Mouse (Mus musculus) heart, adult 2 months (tissue): ENCODE measurements around the gene Mdga2.

Experiments
- CTCF ChIP-seq: fragments of 200-600 bp; IDR thresholded peaks from 2 replicates; pipeline ENCODE4 v1.8.1; 2022; ENCODE audit warnings: antibody characterized with exemption, mild to moderate bottlenecking, moderate library complexity
- EP300 ChIP-seq: fragments of 200-500 bp; IDR thresholded peaks from 2 replicates; pipeline ENCODE4 v1.6.1; 2011; ENCODE audit warnings: low read depth, low read length, control low read depth; ENCODE audit not compliant: insufficient read depth
- POLR2A ChIP-seq: fragments of 200-500 bp; IDR thresholded peaks from 2 replicates; pipeline ENCODE4 v1.6.1; 2011; ENCODE audit warnings: mild to moderate bottlenecking, low read depth, low read length, control low read depth; ENCODE audit not compliant: insufficient read depth

- no peak for TF ChIP-seq CTCF
- no peak for TF ChIP-seq POLR2A
- TF ChIP-seq EP300: no peak
Observed at GRCm38 (mm10) chr12:66524973-66525372, 697.4 kb downstream of the Mdga2 start.
